Mouse (Mus musculus) layer of hippocampus, adult 2 months (tissue): ENCODE results near the gene Gm9837. TPM values are rescaled to one million over a fixed set of nuclear protein-coding genes. Genes with fewer than 3 reads are reported as not detected.

Source experiments
- DNase-seq, 2 experiments: peaks; one replicate each; pipeline ENCODE4 v3.0.0; 2022; ENCODE audit warnings: low spot score in 2 of 2
- H3K27ac ChIP-seq: fragments of 200-600 bp; 2 replicates; pipeline ENCODE4 v1.8.1; 2022
- H3K4me3 ChIP-seq: fragments of 200-600 bp; 2 replicates; pipeline ENCODE4 v1.8.1; 2022; ENCODE audit warnings: mild to moderate bottlenecking
- CTCF ChIP-seq: fragments of 200-600 bp; conservative IDR thresholded peaks from 2 replicates; pipeline ENCODE4 v1.8.1; 2022; ENCODE audit warnings: antibody characterized with exemption, mild to moderate bottlenecking, moderate library complexity
- total RNA-seq, 2 experiments: library from RNA; stranded (reverse); gene quantifications; 2 replicates each; pipeline ENCODE4 v1.2.3; 2021

Gm9837 gene
- total RNA-seq, 2 experiments from 2014 or later, result 0.52 TPM; not detected in 1

GRCm38 (mm10) chr11:53424826-53425225 is 45.5 kb downstream of the Gm9837 start:
- no peak for DNase-seq
- H3K4me3 ChIP-seq, result no peak overlapping the region
- H3K27ac ChIP-seq, result peak overlapping the region; percentile 81
- no peak for TF ChIP-seq CTCF

- Histone ChIP-seq H3K27ac (no peak within 1 kb of the TSS), H3K4me3 (no peak within 1 kb of the TSS)
- DNase-seq, result no peak
- TF ChIP-seq CTCF, result no peak
Observed at GRCm38 (mm10) chr11:53423036-53423435, 47.2 kb downstream of the Gm9837 start, which contains the start of gene Leap2. Leap2 (minus strand) TSS chr11:53423170.

Other genes starting within 250 kb of the Gm9837 start
- gene Hspa4, start 170.0 kb downstream of the Gm9837 start, total RNA-seq, result 100 to 1,000 TPM; 165 to 179 TPM
- 10 to 100 TPM; 11.2 to 12.6 TPM for gene Zcchc10, start 145.8 kb downstream of the Gm9837 start, total RNA-seq
- gene Aff4, start 119.6 kb downstream of the Gm9837 start, total RNA-seq, result 100 to 1,000 TPM; 241 to 245 TPM
- gene Leap2, start 47.3 kb downstream of the Gm9837 start, total RNA-seq, result not detected
- 100 to 1,000 TPM; 383 to 419 TPM for gene Uqcrq, start 39.6 kb downstream of the Gm9837 start, total RNA-seq
- 1 to 10 TPM in 1 of 2 experiments, under 1 TPM in 1; 0.67 to 2.0 TPM for gene Gdf9, start 39.5 kb downstream of the Gm9837 start, total RNA-seq
- under 1 TPM; 0.20 to 0.26 TPM for gene Gm10447, start 13.4 kb downstream of the Gm9837 start, total RNA-seq
- gene Shroom1, start 13.3 kb downstream of the Gm9837 start, total RNA-seq, result 1 to 10 TPM; 4.8 to 5.1 TPM
- gene Gm9945, start 9.7 kb upstream of the Gm9837 start, total RNA-seq, result 1 to 10 TPM; 2.5 to 3.4 TPM
- gene Sowaha, start 9.8 kb upstream of the Gm9837 start, total RNA-seq, result 100 to 1,000 TPM; 137 to 142 TPM
- 100 to 1,000 TPM; 240 to 254 TPM for gene Sept8, start 48.8 kb upstream of the Gm9837 start, total RNA-seq
- gene Kif3a, start 96.9 kb upstream of the Gm9837 start, total RNA-seq, result 100 to 1,000 TPM; 130 to 133 TPM
- gene Il4, start 148.2 kb upstream of the Gm9837 start, total RNA-seq, result not detected
- gene Il13, start 164.2 kb upstream of the Gm9837 start, total RNA-seq, result not detected
- gene Rad50, start 236.8 kb upstream of the Gm9837 start, total RNA-seq, result 10 to 100 TPM; 13.0 to 13.7 TPM